Mouse (Mus musculus) neural tube, embryonic 13.5 days (tissue): ENCODE data around the gene Gm10799. TPM values are rescaled to one million over a fixed set of nuclear protein-coding genes. Genes with fewer than 3 reads are reported as not detected.

Experiments used
- ATAC-seq: fragments of 200-750 bp; cut with Nextera tagmentation; 2 replicates; pipeline ENCODE4 v1.8.0; 2017; ENCODE audit warnings: low read depth, mild to moderate bottlenecking, moderate TSS enrichment, moderate library complexity
- H3K27ac ChIP-seq: fragments of 300-500 bp; sonication (generic); replicated peaks from 2 replicates; pipeline ENCODE4 v1.5.1; 2015; ENCODE audit warnings: moderate library complexity, mild to moderate bottlenecking, inconsistent platforms
- H3K27me3 ChIP-seq: fragments of 300-500 bp; sonication (generic); 2 replicates; pipeline ENCODE4 v1.6.1; 2015; ENCODE audit warnings: mild to moderate bottlenecking, inconsistent platforms
- H3K36me3 ChIP-seq: fragments of 300-500 bp; sonication (generic); 2 replicates; pipeline ENCODE4 v1.6.1; 2015; ENCODE audit warnings: mild to moderate bottlenecking, inconsistent platforms
- H3K4me1 ChIP-seq: fragments of 300-500 bp; sonication (generic); replicated peaks from 2 replicates; pipeline ENCODE4 v1.6.1; 2015; ENCODE audit warnings: inconsistent platforms
- H3K4me2 ChIP-seq: fragments of 300-500 bp; sonication (generic); 2 replicates; pipeline ENCODE4 v1.6.1; 2015; ENCODE audit warnings: inconsistent platforms, mild to moderate bottlenecking, moderate library complexity
- H3K4me3 ChIP-seq: fragments of 300-500 bp; sonication (generic); 2 replicates; pipeline ENCODE4 v1.5.1; 2015; ENCODE audit warnings: mild to moderate bottlenecking, inconsistent platforms
- H3K9ac ChIP-seq: fragments of 300-500 bp; sonication (generic); 2 replicates; pipeline ENCODE4 v1.6.1; 2015; ENCODE audit warnings: moderate library complexity, mild to moderate bottlenecking, inconsistent platforms
- H3K9me3 ChIP-seq: fragments of 300-500 bp; sonication (generic); 2 replicates; pipeline ENCODE4 v1.6.1; 2016; ENCODE audit warnings: inconsistent platforms
- WGBS: fragments of 180-500 bp; shearing (Covaris S2); methylation state at CpG from one replicate; pipeline ENCODE4 v1.1.7; 2015; 5-methylcytosine and 5-hydroxymethylcytosine counted together
- polyA plus RNA-seq: library from polyadenylated mRNA; unstranded; fragments of >200 nt; fragmentation: Nextera tagmentation; extraction: Ambion mirVana; gene quantifications from 2 replicates; pipeline ENCODE4 v1.2.1, GENCODE M21; 2015

Gm10799 gene
- polyA plus RNA-seq, 1 experiment from 2014 or later = not detected

- Histone ChIP-seq H3K4me2 (no peak overlapping the region), H3K9ac (no peak overlapping the region), H3K9me3 (no peaks in the 10 kb centered on the region), H3K4me3 (no peak overlapping the region), H3K27me3 (no peaks in the 10 kb centered on the region), H3K27ac (no peak overlapping the region), H3K36me3 (peaks cover 36% of the 10 kb centered on the region), H3K4me1 (peaks cover 28% of the 10 kb centered on the region)
- 93% methylated on average over 3 of the region's 3 CpGs for WGBS
- no peak for ATAC-seq
Measured at GRCm38 (mm10) chr2:104032056-104032455, 36.3 kb downstream of the Gm10799 start.

DNA sequence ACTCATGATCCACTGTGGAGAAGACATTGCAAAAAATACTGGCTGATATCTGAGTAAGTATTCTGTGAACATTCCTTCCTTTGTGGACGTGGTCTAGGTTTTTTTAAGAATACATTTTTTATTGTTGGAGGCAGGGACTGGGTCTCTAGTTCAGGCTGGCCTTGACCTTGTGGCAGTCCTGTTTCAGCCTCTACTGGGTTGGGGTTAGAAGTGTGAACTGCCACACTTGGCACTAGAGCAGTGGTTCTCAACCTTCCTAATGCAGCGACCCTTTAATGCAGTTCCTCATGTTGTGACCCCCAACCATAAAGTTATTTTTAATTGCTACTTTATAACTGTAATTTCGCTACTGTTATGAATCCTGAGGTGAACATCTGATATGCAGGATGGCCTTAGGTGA lies 38.0 kb downstream of the Gm10799 start:
- 85% methylated on average over 3 of the region's 3 CpGs for WGBS
- Histone ChIP-seq H3K27ac (no peak overlapping the region), H3K4me2 (no peak overlapping the region), H3K36me3 (peaks cover 23% of the 10 kb centered on the region), H3K27me3 (no peaks in the 10 kb centered on the region), H3K4me1 (peaks cover 29% of the 10 kb centered on the region), H3K9ac (no peak overlapping the region), H3K9me3 (no peaks in the 10 kb centered on the region), H3K4me3 (no peak overlapping the region)
- no peak for ATAC-seq

DNA sequence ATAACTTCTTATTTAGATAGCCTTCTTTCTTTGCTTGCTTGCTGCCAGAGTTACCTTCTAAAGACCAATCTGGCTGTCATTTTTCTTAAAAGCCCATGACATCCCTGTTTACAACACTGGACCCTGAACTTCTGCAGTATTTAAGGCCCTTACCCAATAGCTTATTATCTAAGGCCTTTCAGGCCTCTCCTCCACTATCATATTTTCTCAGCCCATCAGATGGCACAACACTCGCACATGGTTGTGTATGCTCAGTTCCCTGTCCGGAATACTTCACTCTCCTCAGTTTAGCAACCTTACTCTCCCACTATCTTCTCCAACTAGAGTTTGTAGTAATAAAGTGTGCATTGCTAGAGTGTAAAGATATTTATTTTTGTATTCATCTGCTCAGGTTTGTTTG lies 39.3 kb downstream of the Gm10799 start:
- H3K4me2 ChIP-seq = peak overlapping the region; percentile 65
- 84% methylated on average over 2 of the region's 2 CpGs for WGBS
- peaks cover 16% of the 10 kb centered on the region for H3K36me3 ChIP-seq
- no peak overlapping the region for H3K27ac ChIP-seq
- ATAC-seq = no peak
- peaks cover 29% of the 10 kb centered on the region for H3K4me1 ChIP-seq
- H3K4me3 ChIP-seq = peak overlapping the region; percentile 93
- no peaks in the 10 kb centered on the region for H3K27me3 ChIP-seq
- peak overlapping the region; percentile 95 for H3K9ac ChIP-seq
- H3K9me3 ChIP-seq = no peaks in the 10 kb centered on the region

- Histone ChIP-seq H3K9me3 (no peaks in the 10 kb centered on the region), H3K27me3 (no peaks in the 10 kb centered on the region), H3K36me3 (peaks cover 10% of the 10 kb centered on the region; the same call in 1 of the 2 replicates), H3K4me2 (peak within 1 kb of the TSS; percentile 65), H3K27ac (peak within 1 kb of the TSS; percentile 68), H3K9ac (peak within 1 kb of the TSS; percentile 95), H3K4me1 (peaks cover 29% of the 10 kb centered on the region), H3K4me3 (peak within 1 kb of the TSS; percentile 93)
- WGBS = 2% methylated on average over 29 of the region's 32 CpGs
- ATAC-seq = peak; percentile 76
Measured at GRCm38 (mm10) chr2:104028139-104028723, 40.1 kb downstream of the Gm10799 start, which contains the start of gene 4931422A03Rik. TSS of gene 4931422A03Rik (minus strand) at chr2:104028361.

GRCm38 (mm10) chr2:104027458-104028138 lies 40.8 kb downstream of the Gm10799 start, which contains the start of gene Fbxo3:
TSS of gene Fbxo3 (plus strand) at chr2:104027721.
- Histone ChIP-seq H3K36me3 (peaks cover 9% of the 10 kb centered on the region; the same call in 1 of the 2 replicates), H3K4me2 (peak within 1 kb of the TSS; percentile 65), H3K27ac (peak within 1 kb of the TSS; percentile 68), H3K27me3 (no peaks in the 10 kb centered on the region), H3K9me3 (no peaks in the 10 kb centered on the region), H3K4me1 (peaks cover 29% of the 10 kb centered on the region), H3K4me3 (peak within 1 kb of the TSS; percentile 93), H3K9ac (peak within 1 kb of the TSS; percentile 95)
- WGBS = under 1% methylated on average over 44 of the region's 44 CpGs
- ATAC-seq = peak; percentile 97

DNA sequence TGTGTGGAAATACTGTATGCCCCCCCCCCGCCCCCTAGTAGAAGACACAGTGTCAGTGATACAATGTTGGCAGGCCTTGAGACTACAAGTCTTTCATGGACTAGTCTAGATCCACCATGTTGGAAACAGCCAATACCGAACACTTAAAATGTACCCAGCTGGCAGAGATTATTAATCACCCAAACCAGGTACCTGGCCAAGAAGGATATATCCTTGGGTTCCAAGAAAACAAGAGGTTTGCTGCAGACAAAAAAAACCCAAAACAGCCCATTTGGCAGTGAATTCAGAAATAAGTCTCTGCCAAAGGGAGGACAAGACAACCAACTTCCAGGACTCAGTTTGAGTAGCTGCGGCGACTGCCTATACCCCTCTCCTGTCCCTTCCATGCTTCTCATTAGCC lies 43.7 kb downstream of the Gm10799 start:
- H3K9me3 ChIP-seq = no peaks in the 10 kb centered on the region
- WGBS = 92% methylated on average over 4 of the region's 4 CpGs
- H3K4me1 ChIP-seq = peaks cover 18% of the 10 kb centered on the region
- H3K4me3 ChIP-seq = no peak overlapping the region
- ATAC-seq = no peak
- H3K36me3 ChIP-seq = no peaks in the 10 kb centered on the region
- H3K9ac ChIP-seq = no peak overlapping the region
- H3K27me3 ChIP-seq = no peaks in the 10 kb centered on the region
- H3K27ac ChIP-seq = no peak overlapping the region
- H3K4me2 ChIP-seq = no peak overlapping the region

GRCm38 (mm10) chr2:104023096-104023495 lies 45.3 kb downstream of the Gm10799 start:
- no peak for ATAC-seq
- no peak overlapping the region for H3K9ac ChIP-seq
- no peak overlapping the region for H3K27ac ChIP-seq
- H3K4me1 ChIP-seq = peaks cover 4% of the 10 kb centered on the region; the same call in 1 of the 2 replicates
- no peaks in the 10 kb centered on the region for H3K36me3 ChIP-seq
- H3K27me3 ChIP-seq = no peaks in the 10 kb centered on the region
- H3K4me2 ChIP-seq = no peak overlapping the region
- 86% methylated on average over 7 of the region's 7 CpGs for WGBS
- no peak overlapping the region for H3K4me3 ChIP-seq
- no peaks in the 10 kb centered on the region for H3K9me3 ChIP-seq

Other genes with a start within 250 kb of the Gm10799 start
- 58.0 and 59.2 TPM in 2 replicates for gene Lmo2, start 110.6 kb downstream of the Gm10799 start, polyA plus RNA-seq
- 61.0 and 67.1 TPM in 2 replicates for gene Fbxo3, start 40.8 kb downstream of the Gm10799 start, polyA plus RNA-seq
- gene 4931422A03Rik, start 40.2 kb downstream of the Gm10799 start, polyA plus RNA-seq = 1.1 and 2.4 TPM in 2 replicates
- gene Gm10912, start 2.7 kb downstream of the Gm10799 start, polyA plus RNA-seq = not detected in 2 replicates
- 2.4 and 3.2 TPM in 2 replicates for gene Cd59b, start 1.3 kb upstream of the Gm10799 start, polyA plus RNA-seq
- gene Cd59a, start 27.3 kb upstream of the Gm10799 start, polyA plus RNA-seq = 15.8 and 25.4 TPM in 2 replicates
- 0.24 TPM in 1 of 2 replicates, not detected in the other for gene A930018P22Rik, start 54.2 kb upstream of the Gm10799 start, polyA plus RNA-seq